Mouse (Mus musculus) G1E (cell line): ENCODE data around the gene Mmp21.

Source experiments
- CTCF ChIP-seq: IDR thresholded peaks from 2 replicates; pipeline ENCODE4 v1.5.1; 2012; ENCODE audit warnings: low read depth, low read length, inconsistent platforms, mixed read lengths
- GATA1 ChIP-seq: IDR thresholded peaks from 2 replicates; pipeline ENCODE4 v1.6.1; 2012; ENCODE audit warnings: borderline replicate concordance, low read length, inconsistent platforms, mixed read lengths
- GATA2 ChIP-seq: IDR thresholded peaks from 2 replicates; pipeline ENCODE4 v1.6.1; 2012; ENCODE audit warnings: low read depth, low read length, inconsistent platforms, borderline replicate concordance
- POLR2AphosphoS5 ChIP-seq: IDR thresholded peaks from 2 replicates; pipeline ENCODE4 v1.6.1; 2012; ENCODE audit warnings: low read depth, low read length, inconsistent platforms; ENCODE audit not compliant: insufficient replicate concordance
- TAL1 ChIP-seq: conservative IDR thresholded peaks from 2 replicates; pipeline ENCODE4 v1.6.1; 2012; ENCODE audit warnings: low read depth, low read length, inconsistent platforms, mixed read lengths

DNA sequence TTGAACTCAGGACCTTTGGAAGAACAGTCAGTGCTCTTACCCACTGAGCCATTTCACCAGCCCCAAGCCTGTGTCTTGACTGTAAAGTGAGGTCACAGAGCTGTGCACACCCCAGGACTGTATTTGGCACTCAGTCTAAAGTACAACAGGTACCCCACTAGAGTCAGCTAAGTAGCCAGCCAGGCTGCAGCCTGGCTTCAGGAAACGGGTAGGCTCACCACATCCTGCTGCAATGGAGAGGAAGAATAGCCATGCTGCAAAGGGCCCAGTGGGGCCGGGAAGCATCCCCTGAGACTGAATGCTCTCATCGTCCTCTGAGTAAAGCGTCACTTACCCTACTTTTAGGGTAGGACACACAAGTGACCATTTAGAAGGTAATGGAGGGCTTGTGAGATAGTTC is 20.0 kb upstream of the Mmp21 start:
- no peak for TF ChIP-seq CTCF
- TF ChIP-seq TAL1 = no peak
- no peak for TF ChIP-seq GATA1
- TF ChIP-seq GATA2 = no peak
- TF ChIP-seq POLR2AphosphoS5 = no peak
